Mouse (Mus musculus): Measurements from ENCODE around the gene Ttc7b. TPM values are rescaled to one million over a fixed set of nuclear protein-coding genes. Genes with fewer than 3 reads are reported as not detected.

The Ttc7b gene
- polyA plus RNA-seq, 1 experiment from 2014 or later = 3.5 TPM

GRCm38 (mm10) chr12:100443452-100443851 is 77.2 kb downstream of the Ttc7b start:
- H3K4me3 ChIP-seq (replicated peaks; ENCODE audit: low read length) = no peak overlapping the region
- no peaks in the 10 kb centered on the region for H3K4me1 ChIP-seq (ENCODE audit: control insufficient read depth, insufficient read depth, low read length)
- H3K27ac ChIP-seq (ENCODE audit: low read length) = no peak overlapping the region
- 83% methylated on average over 6 of the region's 6 CpGs for WGBS
- ATAC-seq (ENCODE audit: insufficient read depth, low FRiP score) = no peak
- no peak overlapping the region for H3K4me2 ChIP-seq (ENCODE audit: low read depth, low read length)
- no peaks in the 10 kb centered on the region for H3K36me3 ChIP-seq (ENCODE audit: control insufficient read depth, insufficient read depth, low read length)
- no peaks in the 10 kb centered on the region for H3K27me3 ChIP-seq (ENCODE audit: control insufficient read depth, insufficient read depth, low read length)
- H3K9ac ChIP-seq (ENCODE audit: low read length) = no peak overlapping the region
- no peaks in the 10 kb centered on the region for H3K9me3 ChIP-seq (replicated peaks; ENCODE audit: control insufficient read depth, low read length)

GRCm38 (mm10) chr12:100441609-100442008 is 79.0 kb downstream of the Ttc7b start:
- Histone ChIP-seq H3K9ac (ENCODE audit: low read length) (no peak overlapping the region), H3K9me3 (replicated peaks; ENCODE audit: control insufficient read depth, low read length) (no peaks in the 10 kb centered on the region), H3K4me3 (replicated peaks; ENCODE audit: low read length) (no peak overlapping the region), H3K27ac (ENCODE audit: low read length) (no peak overlapping the region), H3K4me1 (ENCODE audit: control insufficient read depth, insufficient read depth, low read length) (no peaks in the 10 kb centered on the region), H3K27me3 (ENCODE audit: control insufficient read depth, insufficient read depth, low read length) (no peaks in the 10 kb centered on the region), H3K4me2 (ENCODE audit: low read depth, low read length) (no peak overlapping the region), H3K36me3 (ENCODE audit: control insufficient read depth, insufficient read depth, low read length) (no peaks in the 10 kb centered on the region)
- ATAC-seq (ENCODE audit: insufficient read depth, low FRiP score) = no peak
- WGBS = 77% methylated on average over 4 of the region's 4 CpGs

DNA sequence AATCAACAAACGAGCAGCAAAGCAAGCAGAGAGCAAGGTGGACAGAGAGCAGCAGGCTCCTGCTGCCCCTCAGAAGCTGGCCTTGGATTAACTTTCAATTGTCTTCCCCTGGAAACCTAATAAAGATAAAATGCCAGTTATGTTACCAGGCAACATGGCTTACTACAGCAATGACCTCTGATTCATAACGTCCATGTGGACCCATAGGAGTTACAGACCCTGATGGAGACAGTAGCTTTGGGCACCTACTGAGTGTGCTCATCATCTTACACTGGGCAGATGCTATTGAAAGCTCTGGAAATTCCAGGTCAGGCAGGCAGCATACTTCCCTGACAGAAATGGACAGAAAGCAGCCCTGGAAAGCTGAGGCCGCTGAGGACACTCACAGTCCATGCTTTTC is 80.7 kb downstream of the Ttc7b start:
- Histone ChIP-seq H3K4me2 (ENCODE audit: low read depth, low read length) (no peak overlapping the region), H3K36me3 (ENCODE audit: control insufficient read depth, insufficient read depth, low read length) (no peaks in the 10 kb centered on the region), H3K27me3 (ENCODE audit: control insufficient read depth, insufficient read depth, low read length) (no peaks in the 10 kb centered on the region), H3K4me3 (replicated peaks; ENCODE audit: low read length) (no peak overlapping the region), H3K9ac (ENCODE audit: low read length) (no peak overlapping the region), H3K4me1 (ENCODE audit: control insufficient read depth, insufficient read depth, low read length) (no peaks in the 10 kb centered on the region), H3K9me3 (replicated peaks; ENCODE audit: control insufficient read depth, low read length) (no peaks in the 10 kb centered on the region), H3K27ac (ENCODE audit: low read length) (no peak overlapping the region)
- no peak for ATAC-seq (ENCODE audit: insufficient read depth, low FRiP score)
- 65% methylated on average over 3 of the region's 3 CpGs for WGBS

- Histone ChIP-seq H3K27ac (ENCODE audit: low read length) (no peak overlapping the region), H3K27me3 (ENCODE audit: control insufficient read depth, insufficient read depth, low read length) (no peaks in the 10 kb centered on the region), H3K36me3 (ENCODE audit: control insufficient read depth, insufficient read depth, low read length) (no peaks in the 10 kb centered on the region), H3K4me3 (replicated peaks; ENCODE audit: low read length) (no peak overlapping the region), H3K9ac (ENCODE audit: low read length) (no peak overlapping the region), H3K4me2 (ENCODE audit: low read depth, low read length) (no peak overlapping the region), H3K4me1 (ENCODE audit: control insufficient read depth, insufficient read depth, low read length) (no peaks in the 10 kb centered on the region), H3K9me3 (replicated peaks; ENCODE audit: control insufficient read depth, low read length) (no peaks in the 10 kb centered on the region)
- 66% methylated on average over 4 of the region's 4 CpGs for WGBS
- no peak for ATAC-seq (ENCODE audit: insufficient read depth, low FRiP score)
Measured at GRCm38 (mm10) chr12:100439145-100439755, 81.4 kb downstream of the Ttc7b start.

DNA sequence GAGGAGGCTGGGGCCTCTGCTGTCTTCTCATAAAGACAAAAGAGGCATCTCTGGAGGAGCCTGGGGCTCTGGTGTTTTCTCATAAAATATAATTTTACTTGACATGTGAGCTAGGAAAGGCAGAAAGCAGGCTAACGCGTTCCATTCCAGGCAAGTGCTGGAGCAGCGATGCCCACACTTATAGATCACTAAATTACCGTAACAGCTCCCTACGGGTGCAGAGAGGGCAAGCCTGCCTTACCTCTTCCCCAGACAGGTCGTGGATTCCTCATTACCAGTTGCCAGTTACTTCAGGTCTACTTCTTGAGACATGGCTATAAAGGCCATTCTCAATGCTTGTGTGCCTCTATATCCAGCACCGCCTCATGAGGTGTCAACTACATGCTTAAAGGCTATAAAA is 82.1 kb downstream of the Ttc7b start:
- H3K27me3 ChIP-seq (ENCODE audit: control insufficient read depth, insufficient read depth, low read length) = no peaks in the 10 kb centered on the region
- WGBS = 88% methylated on average over 7 of the region's 7 CpGs

GRCm38 (mm10) chr12:100437862-100438261 is 82.8 kb downstream of the Ttc7b start:
- H3K9me3 ChIP-seq (replicated peaks; ENCODE audit: control insufficient read depth, low read length) = no peaks in the 10 kb centered on the region
- H3K9ac ChIP-seq (ENCODE audit: low read length) = no peak overlapping the region
- H3K36me3 ChIP-seq (ENCODE audit: control insufficient read depth, insufficient read depth, low read length) = no peaks in the 10 kb centered on the region
- no peak overlapping the region for H3K4me2 ChIP-seq (ENCODE audit: low read depth, low read length)
- WGBS = 87% methylated on average over 5 of the region's 5 CpGs
- ATAC-seq (ENCODE audit: insufficient read depth, low FRiP score) = no peak
- H3K27me3 ChIP-seq (ENCODE audit: control insufficient read depth, insufficient read depth, low read length) = no peaks in the 10 kb centered on the region
- H3K27ac ChIP-seq (ENCODE audit: low read length) = no peak overlapping the region
- no peak overlapping the region for H3K4me3 ChIP-seq (replicated peaks; ENCODE audit: low read length)
- H3K4me1 ChIP-seq (ENCODE audit: control insufficient read depth, insufficient read depth, low read length) = no peaks in the 10 kb centered on the region

More for the DNA sequence above, 82.1 kb downstream of the Ttc7b start:
- no peak for ATAC-seq (ENCODE audit: insufficient read depth, low FRiP score)
- Histone ChIP-seq H3K4me3 (replicated peaks; ENCODE audit: low read length) (no peak overlapping the region), H3K9me3 (replicated peaks; ENCODE audit: control insufficient read depth, low read length) (no peaks in the 10 kb centered on the region), H3K9ac (ENCODE audit: low read length) (no peak overlapping the region), H3K4me2 (ENCODE audit: low read depth, low read length) (no peak overlapping the region), H3K4me1 (ENCODE audit: control insufficient read depth, insufficient read depth, low read length) (no peaks in the 10 kb centered on the region), H3K36me3 (ENCODE audit: control insufficient read depth, insufficient read depth, low read length) (no peaks in the 10 kb centered on the region), H3K27ac (ENCODE audit: low read length) (no peak overlapping the region)

DNA sequence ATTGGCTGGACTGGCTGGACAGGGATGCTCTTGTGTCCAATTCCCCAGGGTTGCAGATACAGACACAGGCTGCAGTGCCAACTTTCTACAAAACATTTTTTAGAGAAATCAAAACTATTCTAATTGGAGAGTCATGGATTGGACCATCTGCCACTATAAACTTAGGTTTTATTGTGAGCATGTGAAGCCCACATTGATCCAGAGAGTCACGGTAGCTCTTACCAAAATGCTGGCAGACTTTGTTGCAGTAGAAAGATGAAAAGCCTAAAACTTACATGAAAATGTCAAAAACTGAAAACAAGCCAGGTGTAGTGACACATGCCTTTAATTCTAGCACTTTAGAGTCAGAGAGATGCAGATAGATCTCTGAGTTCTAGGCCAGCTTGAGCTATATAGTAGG is 84.9 kb downstream of the Ttc7b start:
- H3K4me1 ChIP-seq (ENCODE audit: control insufficient read depth, insufficient read depth, low read length) = no peaks in the 10 kb centered on the region
- 82% methylated on average over 1 of the region's 1 CpGs for WGBS
- H3K27ac ChIP-seq (ENCODE audit: low read length) = no peak overlapping the region
- no peak overlapping the region for H3K9ac ChIP-seq (ENCODE audit: low read length)
- no peaks in the 10 kb centered on the region for H3K36me3 ChIP-seq (ENCODE audit: control insufficient read depth, insufficient read depth, low read length)
- no peaks in the 10 kb centered on the region for H3K9me3 ChIP-seq (replicated peaks; ENCODE audit: control insufficient read depth, low read length)
- no peak for ATAC-seq (ENCODE audit: insufficient read depth, low FRiP score)
- no peak overlapping the region for H3K4me2 ChIP-seq (ENCODE audit: low read depth, low read length)
- no peak overlapping the region for H3K4me3 ChIP-seq (replicated peaks; ENCODE audit: low read length)
- no peaks in the 10 kb centered on the region for H3K27me3 ChIP-seq (ENCODE audit: control insufficient read depth, insufficient read depth, low read length)

GRCm38 (mm10) chr12:100431830-100432229 is 88.8 kb downstream of the Ttc7b start:
- ATAC-seq (ENCODE audit: insufficient read depth, low FRiP score) = no peak
- Histone ChIP-seq H3K9ac (ENCODE audit: low read length) (no peak overlapping the region), H3K36me3 (ENCODE audit: control insufficient read depth, insufficient read depth, low read length) (no peaks in the 10 kb centered on the region), H3K4me2 (ENCODE audit: low read depth, low read length) (no peak overlapping the region), H3K4me3 (replicated peaks; ENCODE audit: low read length) (no peak overlapping the region), H3K4me1 (ENCODE audit: control insufficient read depth, insufficient read depth, low read length) (no peaks in the 10 kb centered on the region), H3K27ac (ENCODE audit: low read length) (no peak overlapping the region), H3K9me3 (replicated peaks; ENCODE audit: control insufficient read depth, low read length) (no peaks in the 10 kb centered on the region), H3K27me3 (ENCODE audit: control insufficient read depth, insufficient read depth, low read length) (no peaks in the 10 kb centered on the region)
- 76% methylated on average over 6 of the region's 6 CpGs for WGBS

GRCm38 (mm10) chr12:100429414-100430114 is 91.1 kb downstream of the Ttc7b start:
- 79% methylated on average over 6 of the region's 6 CpGs for WGBS
- ATAC-seq (ENCODE audit: insufficient read depth, low FRiP score) = no peak
- Histone ChIP-seq H3K4me2 (ENCODE audit: low read depth, low read length) (no peak overlapping the region), H3K36me3 (ENCODE audit: control insufficient read depth, insufficient read depth, low read length) (no peaks in the 10 kb centered on the region), H3K27ac (ENCODE audit: low read length) (no peak overlapping the region), H3K27me3 (ENCODE audit: control insufficient read depth, insufficient read depth, low read length) (no peaks in the 10 kb centered on the region), H3K4me1 (ENCODE audit: control insufficient read depth, insufficient read depth, low read length) (no peaks in the 10 kb centered on the region), H3K4me3 (replicated peaks; ENCODE audit: low read length) (no peak overlapping the region), H3K9ac (ENCODE audit: low read length) (no peak overlapping the region), H3K9me3 (replicated peaks; ENCODE audit: control insufficient read depth, low read length) (no peaks in the 10 kb centered on the region)
